Mouse (Mus musculus) midbrain, embryonic 15.5 days (tissue): Measurements from ENCODE around the gene Gpr142. TPM values are rescaled to one million over a fixed set of nuclear protein-coding genes. Genes with fewer than 3 reads are reported as not detected.

Experiments used
- ATAC-seq: fragments of 200-750 bp; cut with Nextera tagmentation; replicated peaks from 2 replicates; pipeline ENCODE4 v1.8.0; 2017; ENCODE audit warnings: moderate TSS enrichment
- H3K27ac ChIP-seq: fragments of 300-500 bp; sonication (generic); 2 replicates; pipeline ENCODE4 v1.5.1; 2015; ENCODE audit warnings: mild to moderate bottlenecking, inconsistent platforms
- H3K27me3 ChIP-seq: fragments of 300-500 bp; sonication (generic); replicated peaks from 2 replicates; pipeline ENCODE4 v1.6.1; 2015; ENCODE audit warnings: inconsistent platforms
- H3K36me3 ChIP-seq: fragments of 300-500 bp; sonication (generic); replicated peaks from 2 replicates; pipeline ENCODE4 v1.6.1; 2015; ENCODE audit warnings: inconsistent platforms
- H3K4me1 ChIP-seq: fragments of 300-500 bp; sonication (generic); 2 replicates; pipeline ENCODE4 v1.6.1; 2015; ENCODE audit warnings: inconsistent platforms
- H3K4me2 ChIP-seq: fragments of 300-500 bp; sonication (generic); 2 replicates; pipeline ENCODE4 v1.6.1; 2015; ENCODE audit warnings: inconsistent platforms, mild to moderate bottlenecking, moderate library complexity
- H3K4me3 ChIP-seq: fragments of 300-500 bp; sonication (generic); 2 replicates; pipeline ENCODE4 v1.5.1; 2015; ENCODE audit warnings: mild to moderate bottlenecking, inconsistent platforms
- H3K9ac ChIP-seq: fragments of 300-500 bp; sonication (generic); 2 replicates; pipeline ENCODE4 v1.6.1; 2015; ENCODE audit warnings: mild to moderate bottlenecking, inconsistent platforms
- H3K9me3 ChIP-seq: fragments of 300-500 bp; sonication (generic); 2 replicates; pipeline ENCODE4 v1.6.1; 2016; ENCODE audit warnings: inconsistent platforms
- WGBS: fragments of 180-500 bp; shearing (Covaris S2); methylation state at CpG from one replicate; pipeline ENCODE4 v1.1.7; 2015; ENCODE audit warnings: mixed read lengths; 5-methylcytosine and 5-hydroxymethylcytosine counted together
- polyA plus RNA-seq: library from polyadenylated mRNA; unstranded; fragments of >200 nt; fragmentation: Nextera tagmentation; extraction: Ambion mirVana; gene quantifications from 2 replicates; pipeline ENCODE4 v1.2.1, GENCODE M21; 2015

Gene Gpr142
- polyA plus RNA-seq, 1 experiment from 2014 or later = not detected

GRCm38 (mm10) chr11:114803990-114804389 is 5.3 kb downstream of the Gpr142 start:
- ATAC-seq = no peak
- Histone ChIP-seq H3K4me3 (no peak overlapping the region), H3K4me2 (no peak overlapping the region), H3K27ac (no peak overlapping the region), H3K27me3 (no peaks in the 10 kb centered on the region), H3K36me3 (no peaks in the 10 kb centered on the region), H3K9me3 (no peaks in the 10 kb centered on the region), H3K4me1 (0 out of 2 replicates have a peak, but pooled peaks cover 3% of the 10 kb centered on the region), H3K9ac (no peak overlapping the region)
- 12% methylated on average over 8 of the region's 8 CpGs for WGBS

- Histone ChIP-seq H3K4me3 (no peak overlapping the region), H3K36me3 (no peaks in the 10 kb centered on the region), H3K4me1 (0 out of 2 replicates have a peak, but pooled peaks cover 3% of the 10 kb centered on the region), H3K4me2 (no peak overlapping the region), H3K27ac (no peak overlapping the region), H3K9ac (no peak overlapping the region), H3K27me3 (no peaks in the 10 kb centered on the region), H3K9me3 (no peaks in the 10 kb centered on the region)
- ATAC-seq = no peak
- 53% methylated on average over 2 of the region's 2 CpGs for WGBS
Measured at GRCm38 (mm10) chr11:114807025-114807424, 8.3 kb downstream of the Gpr142 start.

GRCm38 (mm10) chr11:114807686-114808427 is 9.1 kb downstream of the Gpr142 start:
- H3K4me1 ChIP-seq = 0 out of 2 replicates have a peak, but pooled peaks cover 3% of the 10 kb centered on the region
- H3K27ac ChIP-seq = no peak overlapping the region
- ATAC-seq = no peak
- H3K9ac ChIP-seq = no peak overlapping the region
- no peaks in the 10 kb centered on the region for H3K27me3 ChIP-seq
- WGBS = 20% methylated on average over 14 of the region's 14 CpGs
- H3K9me3 ChIP-seq = no peaks in the 10 kb centered on the region
- H3K4me2 ChIP-seq = no peak overlapping the region
- H3K4me3 ChIP-seq = no peak overlapping the region
- no peaks in the 10 kb centered on the region for H3K36me3 ChIP-seq

GRCm38 (mm10) chr11:114809371-114809770 is 10.6 kb downstream of the Gpr142 start:
- H3K9me3 ChIP-seq = no peaks in the 10 kb centered on the region
- WGBS = 87% methylated on average over 1 of the region's 1 CpGs
- no peak overlapping the region for H3K4me2 ChIP-seq
- no peak overlapping the region for H3K27ac ChIP-seq
- no peak for ATAC-seq
- no peaks in the 10 kb centered on the region for H3K27me3 ChIP-seq
- H3K4me3 ChIP-seq = no peak overlapping the region
- no peaks in the 10 kb centered on the region for H3K4me1 ChIP-seq
- H3K36me3 ChIP-seq = no peaks in the 10 kb centered on the region
- H3K9ac ChIP-seq = no peak overlapping the region

- H3K9me3 ChIP-seq = no peaks in the 10 kb centered on the region
- no peak for ATAC-seq
- WGBS = 15% methylated on average over 4 of the region's 4 CpGs
Measured at GRCm38 (mm10) chr11:114810344-114810743, 11.6 kb downstream of the Gpr142 start.

GRCm38 (mm10) chr11:114812731-114813240 is 14.1 kb downstream of the Gpr142 start:
- WGBS = 17% methylated on average over 6 of the region's 6 CpGs
- Histone ChIP-seq H3K9me3 (no peaks in the 10 kb centered on the region), H3K4me1 (no peaks in the 10 kb centered on the region), H3K27me3 (no peaks in the 10 kb centered on the region), H3K36me3 (no peaks in the 10 kb centered on the region), H3K4me3 (no peak overlapping the region), H3K27ac (no peak overlapping the region), H3K9ac (no peak overlapping the region), H3K4me2 (no peak overlapping the region)
- no peak for ATAC-seq

More at GRCm38 (mm10) chr11:114810344-114810743, 11.6 kb downstream of the Gpr142 start:
- H3K4me1 ChIP-seq = no peaks in the 10 kb centered on the region
- H3K27me3 ChIP-seq = no peaks in the 10 kb centered on the region
- H3K9ac ChIP-seq = no peak overlapping the region
- H3K4me3 ChIP-seq = no peak overlapping the region
- H3K4me2 ChIP-seq = no peak overlapping the region
- H3K36me3 ChIP-seq = no peaks in the 10 kb centered on the region
- H3K27ac ChIP-seq = no peak overlapping the region

GRCm38 (mm10) chr11:114814873-114815592 is 16.3 kb downstream of the Gpr142 start:
- H3K36me3 ChIP-seq = no peaks in the 10 kb centered on the region
- no peak overlapping the region for H3K27ac ChIP-seq
- H3K4me1 ChIP-seq = no peaks in the 10 kb centered on the region
- no peak overlapping the region for H3K4me2 ChIP-seq
- no peaks in the 10 kb centered on the region for H3K27me3 ChIP-seq
- no peaks in the 10 kb centered on the region for H3K9me3 ChIP-seq
- ATAC-seq = no peak
- no peak overlapping the region for H3K9ac ChIP-seq
- 80% methylated on average over 11 of the region's 11 CpGs for WGBS
- H3K4me3 ChIP-seq = no peak overlapping the region

- no peak overlapping the region for H3K4me2 ChIP-seq
- H3K4me3 ChIP-seq = no peak overlapping the region
- no peaks in the 10 kb centered on the region for H3K9me3 ChIP-seq
- H3K27me3 ChIP-seq = no peaks in the 10 kb centered on the region
- no peak overlapping the region for H3K9ac ChIP-seq
- WGBS = 93% methylated on average over 4 of the region's 4 CpGs
- ATAC-seq = no peak
- no peak overlapping the region for H3K27ac ChIP-seq
- no peaks in the 10 kb centered on the region for H3K4me1 ChIP-seq
- no peaks in the 10 kb centered on the region for H3K36me3 ChIP-seq
Measured at GRCm38 (mm10) chr11:114816934-114817333, 18.2 kb downstream of the Gpr142 start.

- Histone ChIP-seq H3K9me3 (no peaks in the 10 kb centered on the region), H3K4me1 (peaks cover 9% of the 10 kb centered on the region; the same call in 1 of the 2 replicates), H3K36me3 (no peaks in the 10 kb centered on the region), H3K4me3 (no peak overlapping the region), H3K27ac (no peak overlapping the region), H3K4me2 (no peak overlapping the region), H3K27me3 (no peaks in the 10 kb centered on the region), H3K9ac (no peak overlapping the region)
- ATAC-seq = no peak
- 90% methylated on average over 7 of the region's 7 CpGs for WGBS
Measured at GRCm38 (mm10) chr11:114818185-114818584, 19.5 kb downstream of the Gpr142 start.

- H3K9ac ChIP-seq = no peak overlapping the region
- H3K27me3 ChIP-seq = no peaks in the 10 kb centered on the region
- H3K4me3 ChIP-seq = no peak overlapping the region
- ATAC-seq = no peak
- WGBS = 41% methylated on average over 2 of the region's 2 CpGs
- H3K9me3 ChIP-seq = no peaks in the 10 kb centered on the region
- H3K27ac ChIP-seq = no peak overlapping the region
- H3K36me3 ChIP-seq = no peaks in the 10 kb centered on the region
- no peak overlapping the region for H3K4me2 ChIP-seq
- H3K4me1 ChIP-seq = peaks cover 11% of the 10 kb centered on the region; the same call in 1 of the 2 replicates
Measured at GRCm38 (mm10) chr11:114819110-114819509, 20.4 kb downstream of the Gpr142 start.

GRCm38 (mm10) chr11:114820444-114820843 is 21.7 kb downstream of the Gpr142 start:
- H3K4me1 ChIP-seq = peaks cover 11% of the 10 kb centered on the region; the same call in 1 of the 2 replicates
- no peaks in the 10 kb centered on the region for H3K9me3 ChIP-seq
- H3K36me3 ChIP-seq = no peaks in the 10 kb centered on the region
- no peaks in the 10 kb centered on the region for H3K27me3 ChIP-seq
- H3K9ac ChIP-seq = no peak overlapping the region
- ATAC-seq = no peak
- 45% methylated on average over 3 of the region's 3 CpGs for WGBS
- H3K27ac ChIP-seq = no peak overlapping the region
- H3K4me2 ChIP-seq = no peak overlapping the region
- no peak overlapping the region for H3K4me3 ChIP-seq

GRCm38 (mm10) chr11:114821325-114821724 is 22.6 kb downstream of the Gpr142 start:
- Histone ChIP-seq H3K9me3 (no peaks in the 10 kb centered on the region), H3K27me3 (no peaks in the 10 kb centered on the region), H3K36me3 (no peaks in the 10 kb centered on the region), H3K4me3 (no peak overlapping the region), H3K4me2 (no peak overlapping the region), H3K4me1 (peaks cover 11% of the 10 kb centered on the region; the same call in 1 of the 2 replicates), H3K9ac (no peak overlapping the region), H3K27ac (no peak overlapping the region)
- no peak for ATAC-seq
- 75% methylated on average over 1 of the region's 1 CpGs for WGBS
